Mouse (Mus musculus) bone marrow macrophage, adult 2 months (primary cell): ENCODE results near the gene Cks1b.

Experiments used
- CTCF ChIP-seq: IDR thresholded peaks from 2 replicates; pipeline ENCODE4 v1.5.1; 2012; ENCODE audit warnings: low read depth, mild to moderate bottlenecking, low read length, moderate library complexity
- POLR2A ChIP-seq: IDR thresholded peaks from 2 replicates; pipeline ENCODE4 v1.6.1; 2012; ENCODE audit warnings: mild to moderate bottlenecking, low read depth, low read length, borderline replicate concordance

- TF ChIP-seq POLR2A (no peak), CTCF (no peak)
Observed at GRCm38 (mm10) chr3:89388901-89389740, 29.1 kb downstream of the Cks1b start.
